Mouse (Mus musculus) erythroblast, adult 5-6 weeks (primary cell): ENCODE measurements around the gene Olfr1224-ps1. TPM values are rescaled to one million over a fixed set of nuclear protein-coding genes. Genes with fewer than 3 reads are reported as not detected.
"Not testable (repeated sequence)": the region's sequence is repeated elsewhere in the genome, so short reads cannot be mapped to it uniquely, and the experiment has no call there.

ENCODE experiments used
- ATAC-seq: replicated peaks from 2 replicates; pipeline ENCODE4 v1.8.0; 2016; ENCODE audit warnings: moderate number of reproducible peaks, mild to moderate bottlenecking, moderate TSS enrichment, inconsistent platforms; ENCODE audit not compliant: poor library complexity, low FRiP score, severe bottlenecking
- total RNA-seq, 2 experiments: library from RNA; stranded (forward) in 1 of 2; stranded (reverse) in 1 of 2; fragments of 150-400 nt in 1 of 2; fragments of 200-764, 138-1000 nt in 1 of 2; gene quantifications; 2 replicates each; pipeline versions ENCODE4 v1.2.3 to v1.2.4; 2015 to 2017; ENCODE audit warnings: low replicate concordance in 2 of 2

Gene Olfr1224-ps1
- not detected in 2 replicates for total RNA-seq (2015; ENCODE audit: low replicate concordance)
- total RNA-seq (2017; ENCODE audit: low replicate concordance): not detected in 2 replicates

DNA sequence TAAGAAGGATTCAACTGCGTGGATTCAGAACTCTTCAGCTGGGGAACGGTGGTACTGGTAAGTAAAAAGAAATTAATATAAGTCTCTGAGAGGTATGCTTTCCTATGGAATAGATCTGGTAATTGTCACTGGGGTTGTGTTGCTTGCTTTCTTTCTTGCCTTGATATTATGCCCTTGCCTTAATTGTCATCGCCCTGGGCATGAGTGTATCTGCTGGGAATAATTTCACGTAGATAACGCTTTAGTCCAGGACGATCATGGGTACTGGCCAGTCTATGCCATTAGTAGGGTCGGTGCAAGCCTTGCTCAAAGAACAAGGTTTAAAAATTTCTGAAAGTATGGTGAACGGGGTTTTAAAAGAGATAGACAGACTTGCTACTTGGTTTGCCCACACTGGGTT lies at the start of gene Olfr1224-ps1:
Gene Olfr1224-ps1 (minus strand): TSS at position 101 of the 400 bp plus-strand sequence.
- ATAC-seq: not testable (repeated sequence)

DNA sequence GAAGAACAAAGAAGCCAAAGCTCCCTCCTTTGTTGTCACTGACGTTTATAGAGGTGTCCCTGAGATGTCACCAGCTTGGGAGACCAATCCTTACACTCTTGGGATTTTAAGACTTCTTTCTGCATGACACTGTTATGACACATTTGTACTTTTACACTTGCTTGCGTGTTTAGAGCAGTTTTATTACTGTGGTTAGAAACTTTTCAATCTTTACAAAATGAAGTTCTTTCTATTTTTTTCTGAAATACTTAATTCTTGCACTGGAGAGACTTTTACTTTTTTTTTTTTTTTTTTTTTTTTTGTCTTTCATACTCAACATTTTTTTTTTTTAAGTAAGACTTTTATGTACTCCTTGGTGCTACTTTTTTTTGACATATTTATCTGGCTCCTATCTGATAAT lies 36.1 kb upstream of the Olfr1224-ps1 start, which contains the start of gene Olfr1226:
Gene Olfr1226 (minus strand): TSS at position 101 of the 400 bp plus-strand sequence.
- no peak for ATAC-seq

DNA sequence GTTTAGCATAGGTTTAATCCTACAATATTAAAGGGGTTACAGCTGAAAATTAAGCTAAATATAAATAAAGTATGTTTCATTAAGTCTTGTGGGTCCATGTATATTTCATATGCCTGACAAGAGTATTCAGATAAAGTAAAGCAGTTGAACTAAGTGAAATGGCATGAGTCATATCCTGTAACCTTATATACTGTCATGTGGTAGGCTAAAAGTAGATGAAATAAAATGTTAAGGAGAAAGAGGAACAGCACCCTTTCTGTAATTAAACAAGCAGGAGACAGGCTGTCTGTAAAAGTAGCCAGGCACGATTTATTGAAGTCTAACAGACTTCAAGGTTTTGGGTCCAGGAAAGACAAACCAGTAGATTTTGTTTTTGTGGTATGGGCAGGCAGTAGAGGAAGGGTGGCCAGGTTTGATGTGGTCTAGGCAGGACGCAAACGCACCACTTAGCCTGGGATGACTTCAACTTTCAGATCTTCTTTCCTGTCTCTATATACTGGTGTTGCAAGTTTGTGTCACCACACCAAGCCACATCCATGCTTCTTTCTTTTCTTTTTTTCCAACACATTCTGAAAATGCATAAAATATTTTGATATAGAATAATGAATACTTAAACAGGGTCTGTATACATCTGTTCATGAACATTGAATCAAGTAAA lies 32.6 kb upstream of the Olfr1224-ps1 start:
- ATAC-seq: no peak

DNA sequence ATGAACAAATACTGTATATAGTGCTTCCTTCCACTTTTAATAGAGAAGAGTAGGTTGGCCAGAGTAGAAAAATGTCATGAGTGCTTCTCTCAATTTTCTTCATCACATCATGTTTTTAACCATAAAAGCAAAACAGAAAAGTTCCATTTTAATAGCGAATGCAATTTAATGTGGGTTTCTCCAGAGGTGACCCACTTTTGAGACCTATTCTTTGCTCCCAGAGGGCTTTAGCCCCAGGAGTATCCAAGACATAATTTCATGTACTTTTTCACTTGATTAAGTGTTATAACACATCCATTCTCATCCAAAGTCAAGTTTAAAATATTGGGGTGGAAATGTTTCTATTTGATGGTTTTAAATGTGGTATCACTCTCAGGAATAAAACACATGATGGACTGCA lies 10.7 kb upstream of the Olfr1224-ps1 start, which contains the start of gene Olfr1225:
Gene Olfr1225 (minus strand): TSS at position 101 of the 400 bp plus-strand sequence.
- ATAC-seq: no peak

DNA sequence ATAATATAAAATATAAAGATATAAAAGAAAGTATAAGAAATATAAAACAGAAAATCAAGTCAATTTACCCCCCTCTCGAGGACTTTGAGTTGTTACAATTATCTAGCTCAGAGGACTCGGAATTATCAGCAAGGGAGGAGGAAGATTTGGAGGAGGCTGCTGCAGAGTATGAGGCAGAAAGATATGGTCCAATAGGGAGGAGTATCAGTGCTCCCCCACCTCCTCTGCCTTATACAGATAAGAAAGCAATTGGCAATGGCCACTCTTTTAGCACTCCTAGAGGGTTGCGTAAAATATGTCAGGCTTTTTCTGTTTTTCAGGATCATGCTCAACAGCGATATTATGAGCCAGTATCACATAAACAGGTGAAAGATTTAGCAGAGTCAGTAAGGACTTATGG lies 820 bp upstream of the Olfr1224-ps1 start:
- ATAC-seq: not testable (repeated sequence)

DNA sequence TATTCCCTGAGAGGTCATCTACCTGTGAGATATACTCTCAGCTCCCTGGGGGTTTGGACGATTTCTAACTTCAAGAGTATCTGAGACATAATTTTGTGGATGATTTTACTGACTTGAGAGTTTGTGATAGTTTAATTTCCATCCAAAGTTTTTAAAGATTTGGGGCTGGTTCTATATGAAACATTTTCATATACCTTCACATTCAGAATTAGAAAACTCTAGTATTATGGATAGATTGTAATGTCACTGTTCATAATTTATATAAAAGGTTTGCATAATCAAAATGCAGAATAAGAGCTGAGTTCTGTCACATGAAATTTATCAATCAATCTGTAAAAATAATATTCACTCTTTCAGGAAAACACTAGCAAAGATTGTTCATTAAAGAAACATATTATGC lies 12.4 kb downstream of the Olfr1224-ps1 start, which contains the start of gene Olfr1223:
Gene Olfr1223 (minus strand): TSS at position 101 of the 400 bp plus-strand sequence.
- no peak for ATAC-seq

DNA sequence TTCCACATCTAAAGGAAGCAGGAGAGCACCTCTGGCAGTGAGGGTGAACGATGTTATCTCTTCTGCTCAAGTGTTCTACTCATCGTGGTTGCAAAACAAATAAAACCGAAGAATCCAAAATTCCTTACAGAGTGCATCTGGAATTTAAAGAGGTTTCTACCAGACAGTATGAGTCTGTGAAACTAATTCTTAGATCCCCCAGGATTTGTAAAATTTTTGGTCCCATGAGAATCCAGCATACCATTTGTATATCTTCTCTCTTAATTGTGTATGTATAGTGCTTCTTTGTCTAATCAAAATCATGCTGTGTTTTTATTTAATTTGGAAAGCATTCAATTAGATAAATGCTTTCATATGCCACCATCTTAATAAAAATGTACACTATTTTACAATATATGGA lies 30.9 kb downstream of the Olfr1224-ps1 start, which contains the start of gene Olfr1222:
Gene Olfr1222 (minus strand): TSS at position 101 of the 400 bp plus-strand sequence.
- ATAC-seq: no peak

DNA sequence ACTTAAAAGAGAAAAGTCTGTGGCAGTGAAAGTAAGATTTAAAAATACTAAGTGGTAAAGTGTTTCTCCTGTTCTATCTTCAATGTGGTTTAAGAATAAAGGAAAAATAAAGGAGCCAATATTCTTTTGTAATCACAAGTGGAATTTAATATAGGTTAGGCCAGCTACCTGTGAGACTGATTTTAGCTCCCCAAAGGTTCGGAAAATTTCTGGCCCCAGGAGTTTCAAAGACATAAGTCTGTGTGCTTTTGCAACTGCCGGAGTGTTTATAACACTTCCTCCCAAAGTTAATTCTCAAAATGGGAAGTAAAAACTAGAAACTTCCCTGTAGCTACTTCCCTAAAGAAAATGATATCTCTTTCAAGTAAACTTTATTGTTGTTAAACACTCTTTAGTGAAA lies 46.7 kb downstream of the Olfr1224-ps1 start, which contains the start of gene Olfr1221:
Gene Olfr1221 (minus strand): TSS at position 101 of the 400 bp plus-strand sequence.
- no peak for ATAC-seq

DNA sequence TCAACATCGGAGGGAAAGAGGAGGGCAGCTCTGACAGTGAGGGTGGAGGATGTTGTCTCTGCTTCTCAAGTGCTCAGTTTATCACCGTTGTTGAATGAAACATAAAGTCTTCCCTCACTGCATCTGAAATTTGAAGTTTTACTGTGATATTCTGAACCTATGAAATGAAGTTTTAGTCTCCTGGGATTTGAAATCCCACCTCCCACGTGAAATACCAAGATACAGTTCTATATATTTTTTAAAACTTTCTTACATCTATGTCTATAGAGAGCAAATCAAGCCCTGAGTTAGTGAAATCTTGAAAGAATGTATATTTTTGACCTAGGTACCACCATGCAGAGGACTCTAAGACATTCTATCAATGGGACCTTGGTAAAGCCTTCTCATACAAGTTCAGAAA lies 57.2 kb downstream of the Olfr1224-ps1 start, which contains the start of gene Olfr1220:
Gene Olfr1220 (minus strand): TSS at position 101 of the 400 bp plus-strand sequence.
- no peak for ATAC-seq

DNA sequence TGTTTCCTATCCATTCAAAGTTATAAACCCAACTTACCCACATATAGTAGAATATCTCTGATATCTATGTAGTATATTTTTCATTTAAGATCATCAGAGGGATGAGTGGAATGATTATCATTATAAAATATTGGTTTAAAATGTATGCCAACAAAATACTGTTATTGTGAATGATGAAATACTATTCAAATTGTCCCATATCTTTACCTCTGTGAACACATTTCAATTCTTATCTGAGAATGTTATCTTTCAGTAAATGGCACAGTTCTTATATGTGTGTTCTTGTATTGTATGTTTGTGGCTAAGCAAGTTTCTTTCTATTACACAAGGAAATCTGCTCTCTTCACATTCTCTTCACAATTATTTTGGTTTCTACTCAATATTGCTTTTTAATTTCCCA lies 58.2 kb downstream of the Olfr1224-ps1 start:
- no peak for ATAC-seq

Other genes with a start within 250 kb of the Olfr1224-ps1 start
- gene Olfr1209, start 248.9 kb downstream of the Olfr1224-ps1 start, total RNA-seq (2015; ENCODE audit: low replicate concordance): not detected in 2 replicates
- not detected in 2 replicates for gene Olfr1209, start 248.9 kb downstream of the Olfr1224-ps1 start, total RNA-seq (2017; ENCODE audit: low replicate concordance)
- not detected in 2 replicates for gene Olfr1211, start 226.0 kb downstream of the Olfr1224-ps1 start, total RNA-seq (2015; ENCODE audit: low replicate concordance)
- gene Olfr1211, start 226.0 kb downstream of the Olfr1224-ps1 start, total RNA-seq (2017; ENCODE audit: low replicate concordance): not detected in 2 replicates
- not detected in 2 replicates for gene Olfr1212, start 210.1 kb downstream of the Olfr1224-ps1 start, total RNA-seq (2015; ENCODE audit: low replicate concordance)
- 0.43 TPM in 1 of 2 replicates, not detected in the other for gene Olfr1212, start 210.1 kb downstream of the Olfr1224-ps1 start, total RNA-seq (2017; ENCODE audit: low replicate concordance)
- not detected in 2 replicates for gene Gm13762, start 183.8 kb downstream of the Olfr1224-ps1 start, total RNA-seq (2015; ENCODE audit: low replicate concordance)
- gene Gm13762, start 183.8 kb downstream of the Olfr1224-ps1 start, total RNA-seq (2017; ENCODE audit: low replicate concordance): not detected in 2 replicates
- gene Olfr1214, start 171.4 kb downstream of the Olfr1224-ps1 start, total RNA-seq (2015; ENCODE audit: low replicate concordance): not detected in 2 replicates
- gene Olfr1214, start 171.4 kb downstream of the Olfr1224-ps1 start, total RNA-seq (2017; ENCODE audit: low replicate concordance): not detected in 2 replicates
- gene Olfr1215, start 157.1 kb downstream of the Olfr1224-ps1 start, total RNA-seq (2015; ENCODE audit: low replicate concordance): not detected in 2 replicates
- not detected in 2 replicates for gene Olfr1215, start 157.1 kb downstream of the Olfr1224-ps1 start, total RNA-seq (2017; ENCODE audit: low replicate concordance)
- gene Olfr1216, start 145.8 kb downstream of the Olfr1224-ps1 start, total RNA-seq (2015; ENCODE audit: low replicate concordance): not detected in 2 replicates
- not detected in 2 replicates for gene Olfr1216, start 145.8 kb downstream of the Olfr1224-ps1 start, total RNA-seq (2017; ENCODE audit: low replicate concordance)
- not detected in 2 replicates for gene Olfr1217, start 132.0 kb downstream of the Olfr1224-ps1 start, total RNA-seq (2015; ENCODE audit: low replicate concordance)
- not detected in 2 replicates for gene Olfr1217, start 132.0 kb downstream of the Olfr1224-ps1 start, total RNA-seq (2017; ENCODE audit: low replicate concordance)
- gene Olfr1218, start 102.9 kb downstream of the Olfr1224-ps1 start, total RNA-seq (2015; ENCODE audit: low replicate concordance): not detected in 2 replicates
- gene Olfr1218, start 102.9 kb downstream of the Olfr1224-ps1 start, total RNA-seq (2017; ENCODE audit: low replicate concordance): 0.14 TPM in 1 of 2 replicates, not detected in the other
- gene Olfr1219, start 80.6 kb downstream of the Olfr1224-ps1 start, total RNA-seq (2015; ENCODE audit: low replicate concordance): not detected in 2 replicates
- 0.09 TPM in 1 of 2 replicates, not detected in the other for gene Olfr1219, start 80.6 kb downstream of the Olfr1224-ps1 start, total RNA-seq (2017; ENCODE audit: low replicate concordance)
- gene Olfr1220, start 57.3 kb downstream of the Olfr1224-ps1 start, total RNA-seq (2015; ENCODE audit: low replicate concordance): not detected in 2 replicates
- not detected in 2 replicates for gene Olfr1220, start 57.3 kb downstream of the Olfr1224-ps1 start, total RNA-seq (2017; ENCODE audit: low replicate concordance)
- gene Olfr1221, start 46.8 kb downstream of the Olfr1224-ps1 start, total RNA-seq (2015; ENCODE audit: low replicate concordance): not detected in 2 replicates
- gene Olfr1221, start 46.8 kb downstream of the Olfr1224-ps1 start, total RNA-seq (2017; ENCODE audit: low replicate concordance): not detected in 2 replicates
- 0.21 TPM in 1 of 2 replicates, not detected in the other for gene Olfr1222, start 31.0 kb downstream of the Olfr1224-ps1 start, total RNA-seq (2015; ENCODE audit: low replicate concordance)
- gene Olfr1222, start 31.0 kb downstream of the Olfr1224-ps1 start, total RNA-seq (2017; ENCODE audit: low replicate concordance): not detected in 2 replicates
- gene Olfr1223, start 12.5 kb downstream of the Olfr1224-ps1 start, total RNA-seq (2015; ENCODE audit: low replicate concordance): not detected in 2 replicates
- not detected in 2 replicates for gene Olfr1223, start 12.5 kb downstream of the Olfr1224-ps1 start, total RNA-seq (2017; ENCODE audit: low replicate concordance)
- not detected in 2 replicates for gene Olfr1225, start 10.6 kb upstream of the Olfr1224-ps1 start, total RNA-seq (2015; ENCODE audit: low replicate concordance)
- gene Olfr1225, start 10.6 kb upstream of the Olfr1224-ps1 start, total RNA-seq (2017; ENCODE audit: low replicate concordance): not detected in 2 replicates
- not detected in 2 replicates for gene Olfr1226, start 36.0 kb upstream of the Olfr1224-ps1 start, total RNA-seq (2015; ENCODE audit: low replicate concordance)
- gene Olfr1226, start 36.0 kb upstream of the Olfr1224-ps1 start, total RNA-seq (2017; ENCODE audit: low replicate concordance): not detected in 2 replicates
- gene Olfr1228, start 90.0 kb upstream of the Olfr1224-ps1 start, total RNA-seq (2015; ENCODE audit: low replicate concordance): not detected in 2 replicates
- gene Olfr1228, start 90.0 kb upstream of the Olfr1224-ps1 start, total RNA-seq (2017; ENCODE audit: low replicate concordance): not detected in 2 replicates
- not detected in 2 replicates for gene Olfr1229, start 123.9 kb upstream of the Olfr1224-ps1 start, total RNA-seq (2015; ENCODE audit: low replicate concordance)
- gene Olfr1229, start 123.9 kb upstream of the Olfr1224-ps1 start, total RNA-seq (2017; ENCODE audit: low replicate concordance): not detected in 2 replicates
- gene Olfr1230, start 133.2 kb upstream of the Olfr1224-ps1 start, total RNA-seq (2015; ENCODE audit: low replicate concordance): not detected in 2 replicates
- not detected in 2 replicates for gene Olfr1230, start 133.2 kb upstream of the Olfr1224-ps1 start, total RNA-seq (2017; ENCODE audit: low replicate concordance)
- gene Olfr1231, start 143.0 kb upstream of the Olfr1224-ps1 start, total RNA-seq (2015; ENCODE audit: low replicate concordance): not detected in 2 replicates
- not detected in 2 replicates for gene Olfr1231, start 143.0 kb upstream of the Olfr1224-ps1 start, total RNA-seq (2017; ENCODE audit: low replicate concordance)
- gene Olfr1232, start 165.6 kb upstream of the Olfr1224-ps1 start, total RNA-seq (2015; ENCODE audit: low replicate concordance): not detected in 2 replicates
- not detected in 2 replicates for gene Olfr1232, start 165.6 kb upstream of the Olfr1224-ps1 start, total RNA-seq (2017; ENCODE audit: low replicate concordance)
- gene Olfr1233, start 178.3 kb upstream of the Olfr1224-ps1 start, total RNA-seq (2015; ENCODE audit: low replicate concordance): not detected in 2 replicates
- not detected in 2 replicates for gene Olfr1233, start 178.3 kb upstream of the Olfr1224-ps1 start, total RNA-seq (2017; ENCODE audit: low replicate concordance)
- not detected in 2 replicates for gene Olfr1234, start 200.8 kb upstream of the Olfr1224-ps1 start, total RNA-seq (2015; ENCODE audit: low replicate concordance)
- not detected in 2 replicates for gene Olfr1234, start 200.8 kb upstream of the Olfr1224-ps1 start, total RNA-seq (2017; ENCODE audit: low replicate concordance)
- not detected in 2 replicates for gene Olfr1238, start 245.6 kb upstream of the Olfr1224-ps1 start, total RNA-seq (2015; ENCODE audit: low replicate concordance)
- gene Olfr1238, start 245.6 kb upstream of the Olfr1224-ps1 start, total RNA-seq (2017; ENCODE audit: low replicate concordance): not detected in 2 replicates